Mouse (Mus musculus) heart, embryonic 14.5 days (tissue): Measurements from ENCODE around the gene Stk4. TPM values are rescaled to one million over a fixed set of nuclear protein-coding genes. Genes with fewer than 3 reads are reported as not detected.

Source experiments
- ATAC-seq: fragments of 200-750 bp; cut with Nextera tagmentation; 2 replicates; pipeline ENCODE4 v1.8.0; 2017; ENCODE audit warnings: low read depth, moderate TSS enrichment; ENCODE audit not compliant: insufficient number of reproducible peaks, insufficient read depth, low FRiP score
- H3K27ac ChIP-seq, 2 experiments: fragments of 200-500 bp in 1 of 2; fragments of 300-500 bp in 1 of 2; sonication (generic) in 1 of 2; replicated peaks in 1 of 2; 2 replicates each; pipeline ENCODE4 v1.5.1; 2012 to 2014; ENCODE audit warnings: low read depth in 2 of 2, low read length in 2 of 2, control low read depth in 1 of 2, mild to moderate bottlenecking in 1 of 2, mixed read lengths in 1 of 2; ENCODE audit not compliant: control insufficient read depth in 1 of 2, insufficient read depth in 1 of 2
- H3K27me3 ChIP-seq: fragments of 300-500 bp; sonication (generic); 2 replicates; pipeline ENCODE4 v1.6.1; 2014; ENCODE audit warnings: mild to moderate bottlenecking, low read length, control low read depth; ENCODE audit not compliant: control insufficient read depth, insufficient read depth
- H3K36me3 ChIP-seq: fragments of 300-500 bp; sonication (generic); 2 replicates; pipeline ENCODE4 v1.6.1; 2014; ENCODE audit warnings: mild to moderate bottlenecking, control low read depth, low read length, mixed read lengths; ENCODE audit not compliant: control insufficient read depth, insufficient read depth
- H3K4me1 ChIP-seq, 2 experiments: fragments of 200-500 bp in 1 of 2; fragments of 300-500 bp in 1 of 2; sonication (generic) in 1 of 2; 2 replicates each; pipeline ENCODE4 v1.6.1; 2012 to 2014; ENCODE audit warnings: low read length in 2 of 2, control low read depth in 1 of 2, mixed read lengths in 1 of 2; ENCODE audit not compliant: control insufficient read depth in 2 of 2, insufficient read depth in 2 of 2
- H3K4me2 ChIP-seq: fragments of 300-500 bp; sonication (generic); 2 replicates; pipeline ENCODE4 v1.6.1; 2014; ENCODE audit warnings: mild to moderate bottlenecking, low read length
- H3K4me3 ChIP-seq, 2 experiments: fragments of 200-500 bp in 1 of 2; fragments of 300-500 bp in 1 of 2; sonication (generic) in 1 of 2; 2 replicates each; pipeline ENCODE4 v1.5.1; 2012 to 2014; ENCODE audit warnings: low read length in 2 of 2, mild to moderate bottlenecking in 2 of 2, control low read depth in 1 of 2, low read depth in 1 of 2, moderate library complexity in 1 of 2; ENCODE audit not compliant: control insufficient read depth in 1 of 2, insufficient read depth in 1 of 2
- H3K9ac ChIP-seq: fragments of 300-500 bp; sonication (generic); 2 replicates; pipeline ENCODE4 v1.6.1; 2014; ENCODE audit warnings: mild to moderate bottlenecking, low read length
- H3K9me3 ChIP-seq: fragments of 300-500 bp; sonication (generic); 2 replicates; pipeline ENCODE4 v1.6.1; 2016; ENCODE audit warnings: low read length, control low read depth; ENCODE audit not compliant: control insufficient read depth
- WGBS: fragments of 180-500 bp; shearing (Covaris S2); extraction: QIAGEN DNeasy Blood & Tissue Kit; methylation state at CpG from one replicate; pipeline ENCODE4 v1.1.7; 2014; 5-methylcytosine and 5-hydroxymethylcytosine counted together
- polyA plus RNA-seq: library from polyadenylated mRNA; unstranded; fragments of >200 nt; fragmentation: Nextera tagmentation; extraction: Ambion mirVana; gene quantifications from 2 replicates; pipeline ENCODE4 v1.2.1, GENCODE M21; 2014

The Stk4 gene
- polyA plus RNA-seq, 1 experiment from 2014 or later, result 19.5 TPM

DNA sequence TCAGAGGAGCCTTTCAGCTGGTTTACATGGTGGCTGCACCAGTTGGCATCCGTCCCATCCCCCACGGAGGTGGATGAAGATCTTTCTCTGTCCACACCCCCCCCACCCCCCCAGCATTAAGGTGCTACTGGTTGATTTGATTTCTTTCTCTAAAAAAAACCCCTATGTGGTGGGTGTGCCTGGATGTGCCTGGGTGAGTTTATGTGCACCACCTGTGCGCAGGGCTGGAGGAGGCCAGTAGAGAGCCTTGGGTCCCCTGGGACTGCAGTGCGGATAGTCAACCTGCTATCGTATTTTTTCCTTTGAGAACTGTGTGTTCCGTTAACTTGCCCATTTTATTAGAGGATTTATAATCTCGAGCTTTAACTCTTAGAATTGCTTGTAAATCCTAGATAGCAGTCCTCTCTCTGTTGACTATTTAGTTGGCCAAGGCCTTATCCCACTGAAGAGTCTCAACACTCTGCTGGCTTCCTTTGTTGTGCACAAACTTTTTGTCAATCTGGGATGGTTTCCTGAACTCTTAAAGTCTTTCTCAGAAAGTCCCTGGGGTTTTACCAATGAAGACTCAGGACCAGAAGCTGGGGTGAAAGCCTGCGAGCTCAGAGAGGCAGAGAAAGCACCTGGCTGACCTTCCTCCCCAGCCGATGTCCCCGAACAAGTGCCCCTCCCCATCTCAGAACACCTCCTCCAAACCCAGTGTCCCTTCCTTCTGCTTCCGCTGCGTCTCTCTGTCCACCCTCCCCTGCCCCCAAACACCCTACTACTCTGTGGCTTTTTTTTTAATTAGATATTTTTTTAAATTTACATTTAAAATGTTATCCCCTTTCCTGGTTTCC, 58.7 kb downstream of the Stk4 start:
- Histone ChIP-seq H3K36me3 (0 out of 2 replicates have a peak, but pooled peaks cover 5% of the 10 kb centered on the region), H3K4me2 (no peak overlapping the region), H3K9me3 (no peaks in the 10 kb centered on the region), H3K4me3 (no peak overlapping the region), H3K9ac (no peak overlapping the region), H3K27me3 (no peaks in the 10 kb centered on the region), H3K4me1 (no peaks in the 10 kb centered on the region), H3K27ac (no peak overlapping the region)
- WGBS, result 89% methylated on average over 12 of the region's 12 CpGs
- no peak for ATAC-seq

DNA sequence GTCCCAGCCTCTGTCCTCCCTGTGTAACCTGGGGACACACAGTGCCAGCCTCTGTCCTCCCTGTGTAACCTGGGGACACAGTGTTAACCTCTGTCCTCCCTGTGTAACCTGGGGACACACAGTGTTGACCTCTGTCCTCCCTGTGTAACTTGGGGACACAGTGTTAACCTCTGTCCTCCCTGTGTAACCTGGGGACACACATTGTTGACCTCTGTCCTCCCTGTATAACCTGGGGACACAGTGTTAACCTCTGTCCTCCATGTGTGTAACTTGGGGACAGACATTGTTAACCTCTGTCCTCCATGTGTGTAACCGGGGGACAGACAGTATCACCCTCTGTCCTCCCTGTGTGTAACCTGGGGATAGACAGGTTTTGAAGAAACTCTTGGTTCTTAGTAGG, 61.5 kb downstream of the Stk4 start:
- Histone ChIP-seq H3K9ac (no peak overlapping the region), H3K27me3 (no peaks in the 10 kb centered on the region), H3K4me3 (no peak overlapping the region), H3K27ac (no peak overlapping the region), H3K9me3 (no peaks in the 10 kb centered on the region), H3K4me1 (peaks cover 2 to 13% of the 10 kb centered on the region in 2 experiments; a peak in 3 of 4 replicates), H3K36me3 (no peaks in the 10 kb centered on the region), H3K4me2 (no peak overlapping the region)
- no peak for ATAC-seq
- 90% methylated on average over 1 of the region's 1 CpGs for WGBS

DNA sequence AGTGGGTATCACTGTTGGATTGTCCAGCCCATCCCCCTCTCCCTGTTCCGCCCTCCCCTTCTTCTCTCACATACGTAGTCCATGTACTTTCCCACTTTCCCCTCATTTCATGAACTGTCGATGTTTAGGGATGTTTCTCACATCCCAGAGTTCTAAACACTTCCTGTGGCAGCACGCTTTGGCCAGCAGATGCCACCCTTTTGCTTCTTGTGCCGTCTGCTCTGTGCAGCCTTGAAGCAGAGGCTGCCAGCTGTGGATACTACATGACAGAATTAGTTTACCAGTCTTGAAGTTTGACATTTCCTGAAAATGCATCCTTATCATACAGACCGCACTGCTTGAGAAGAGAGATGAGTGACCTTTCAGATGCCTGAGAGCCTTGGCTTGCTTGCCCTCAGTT, 64.4 kb downstream of the Stk4 start:
- no peak overlapping the region for H3K4me3 ChIP-seq
- H3K4me1 ChIP-seq, result peaks cover 12 to 26% of the 10 kb centered on the region in 2 experiments
- no peak for ATAC-seq
- H3K36me3 ChIP-seq, result no peaks in the 10 kb centered on the region
- H3K4me2 ChIP-seq, result no peak overlapping the region
- H3K9me3 ChIP-seq, result no peaks in the 10 kb centered on the region
- WGBS, result 59% methylated on average over 6 of the region's 6 CpGs
- no peak overlapping the region for H3K9ac ChIP-seq
- H3K27ac ChIP-seq, result no peak overlapping the region
- no peaks in the 10 kb centered on the region for H3K27me3 ChIP-seq

DNA sequence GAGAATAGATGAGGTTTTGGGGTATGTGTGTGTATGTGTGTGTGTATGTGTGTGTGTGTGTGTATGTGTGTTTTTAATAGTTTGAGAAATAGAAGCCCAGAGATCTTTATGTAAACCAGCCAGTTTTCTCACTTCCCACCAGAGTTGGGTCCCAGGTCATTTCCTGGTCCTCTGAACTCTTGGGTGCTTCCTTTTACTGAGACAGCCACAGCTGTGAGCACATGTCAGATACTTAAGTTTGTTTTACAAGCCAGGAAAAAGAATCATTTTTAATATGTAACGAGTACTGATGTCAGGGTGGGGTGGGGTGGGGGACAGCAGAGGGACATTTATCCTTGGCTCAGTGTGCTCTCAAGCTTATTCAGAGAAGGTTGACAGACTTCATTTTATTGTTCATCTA, 65.2 kb downstream of the Stk4 start:
- H3K4me1 ChIP-seq, result peaks cover 15 to 31% of the 10 kb centered on the region in 2 experiments
- no peak overlapping the region for H3K9ac ChIP-seq
- H3K9me3 ChIP-seq, result no peaks in the 10 kb centered on the region
- WGBS, result 79% methylated on average over 1 of the region's 1 CpGs
- H3K4me2 ChIP-seq, result no peak overlapping the region
- peak overlapping the region in 1 of 2 experiments; percentile 14; a peak in 1 of 4 replicates for H3K27ac ChIP-seq
- H3K4me3 ChIP-seq, result no peak overlapping the region
- ATAC-seq, result no peak
- H3K36me3 ChIP-seq, result 0 out of 2 replicates have a peak, but pooled peaks cover 3% of the 10 kb centered on the region
- no peaks in the 10 kb centered on the region for H3K27me3 ChIP-seq

DNA sequence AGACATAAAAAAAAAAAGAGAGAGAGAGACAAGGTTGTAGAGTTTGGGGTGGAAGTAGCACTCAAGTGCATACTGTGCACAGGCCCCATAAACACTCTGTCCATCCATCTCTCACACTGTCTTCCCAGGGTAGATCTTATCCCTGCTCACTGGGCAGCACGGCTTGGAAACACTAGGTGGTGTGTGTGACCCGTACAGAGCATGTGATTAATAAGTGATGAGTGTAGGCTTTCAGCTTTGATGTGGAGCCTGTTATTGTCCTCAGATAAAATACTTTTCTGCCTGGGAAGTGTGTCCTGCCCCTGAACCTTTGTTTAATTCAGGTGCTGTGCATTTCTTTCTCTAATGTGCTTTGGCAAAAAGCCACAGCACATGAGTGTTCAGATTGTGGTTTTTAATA, 66.3 kb downstream of the Stk4 start:
- H3K36me3 ChIP-seq, result 0 out of 2 replicates have a peak, but pooled peaks cover 3% of the 10 kb centered on the region
- H3K9me3 ChIP-seq, result no peaks in the 10 kb centered on the region
- no peak overlapping the region for H3K4me3 ChIP-seq
- 32% methylated on average over 2 of the region's 2 CpGs for WGBS
- peak overlapping the region; percentile 38 to 64; a peak in 2 of 4 replicates for H3K27ac ChIP-seq
- no peaks in the 10 kb centered on the region for H3K27me3 ChIP-seq
- peaks cover 19 to 39% of the 10 kb centered on the region in 2 experiments for H3K4me1 ChIP-seq
- H3K4me2 ChIP-seq, result no peak overlapping the region
- H3K9ac ChIP-seq, result peak overlapping the region; percentile 27; the same call in 1 of the 2 replicates
- no peak for ATAC-seq

DNA sequence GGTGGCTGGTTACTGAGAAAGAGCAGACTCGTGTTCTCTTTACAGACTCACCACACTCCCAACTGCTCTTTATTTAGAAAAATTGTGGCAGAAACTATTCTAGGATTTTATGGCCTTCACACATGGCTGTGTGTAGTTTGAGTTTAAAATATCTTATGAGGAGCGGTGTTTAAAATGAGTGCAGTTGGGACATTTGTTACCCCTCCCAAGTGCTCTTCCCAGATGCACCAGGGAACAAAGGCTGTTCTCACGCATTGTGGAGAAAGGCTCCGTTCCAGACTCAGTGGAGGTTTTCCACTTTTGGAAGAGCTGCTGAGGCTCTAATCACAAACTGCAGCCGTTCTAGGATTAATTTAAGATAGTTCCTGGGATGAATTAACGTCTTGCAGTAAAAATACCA, 67.6 kb downstream of the Stk4 start:
- H3K4me3 ChIP-seq, result no peak overlapping the region
- no peak for ATAC-seq
- 44% methylated on average over 6 of the region's 6 CpGs for WGBS
- H3K4me1 ChIP-seq, result peaks cover 28 to 52% of the 10 kb centered on the region in 2 experiments
- no peak overlapping the region for H3K4me2 ChIP-seq
- 0 out of 2 replicates have a peak, but pooled peaks cover 3% of the 10 kb centered on the region for H3K36me3 ChIP-seq
- H3K27ac ChIP-seq, result peak overlapping the region; percentile 41 to 44; a peak in 2 of 4 replicates
- no peaks in the 10 kb centered on the region for H3K27me3 ChIP-seq
- H3K9ac ChIP-seq, result no peak overlapping the region
- no peaks in the 10 kb centered on the region for H3K9me3 ChIP-seq

DNA sequence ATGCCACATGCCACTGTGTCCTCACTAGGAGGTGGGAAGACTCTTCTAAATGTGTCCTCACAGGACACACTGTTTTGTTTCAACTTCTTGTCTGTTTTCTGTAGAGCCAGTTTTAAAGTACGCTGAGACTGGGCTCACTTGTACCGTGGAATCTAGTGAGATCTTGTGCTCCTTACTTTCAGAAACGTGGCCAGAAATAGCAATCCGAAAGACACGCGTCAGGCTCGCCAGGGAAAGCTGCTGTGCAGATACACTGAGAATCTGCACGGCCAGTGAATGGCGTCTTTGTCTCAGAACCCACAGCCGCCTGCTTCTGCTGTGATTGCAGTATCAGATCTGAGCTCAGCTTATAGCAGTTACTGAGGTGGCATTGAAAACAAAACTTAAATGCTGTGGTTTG, 71.9 kb downstream of the Stk4 start:
- peak overlapping the region in 1 of 2 experiments; percentile 3; a peak in 2 of 4 replicates for H3K4me3 ChIP-seq
- peak overlapping the region; percentile 57 for H3K4me2 ChIP-seq
- peak; percentile 26; the same call in 1 of the 2 replicates for ATAC-seq
- no peaks in the 10 kb centered on the region for H3K27me3 ChIP-seq
- H3K9ac ChIP-seq, result peak overlapping the region; percentile 56
- H3K4me1 ChIP-seq, result peaks cover 24 to 49% of the 10 kb centered on the region in 2 experiments
- 0 out of 2 replicates have a peak, but pooled peaks cover 3% of the 10 kb centered on the region for H3K36me3 ChIP-seq
- no peaks in the 10 kb centered on the region for H3K9me3 ChIP-seq
- WGBS, result 21% methylated on average over 10 of the region's 10 CpGs
- H3K27ac ChIP-seq, result peak overlapping the region; percentile 83 to 91
